Mouse (Mus musculus) embryo, embryonic 10 days (tissue): ENCODE results near the gene Gm21885.
A peak's percentile ranks its signal among the peaks of the same experiment; 100 is the strongest.
"Not testable (repeated sequence)": the region's sequence is repeated elsewhere in the genome, so short reads cannot be mapped to it uniquely, and the experiment has no call there.

Experiments
- DNase-seq: peaks from one replicate; pipeline ENCODE4 v3.0.0-alpha.2; 2015; ENCODE audit warnings: low spot score

Gene Gm21885

GRCm38 (mm10) chr11:94281199-94282181 is at the start of gene Gm21885:
TSS of gene Gm21885 (plus strand) at chr11:94281873.
- no peak for DNase-seq

GRCm38 (mm10) chr11:94233405-94233804 is 48.3 kb upstream of the Gm21885 start:
- no peak for DNase-seq

GRCm38 (mm10) chr11:94234380-94234779 is 47.3 kb upstream of the Gm21885 start:
- no peak for DNase-seq

- no peak for DNase-seq
These were observed 46.8 kb upstream of the Gm21885 start for GRCm38 (mm10) chr11:94234857-94235256.

GRCm38 (mm10) chr11:94236074-94236473 is 45.6 kb upstream of the Gm21885 start:
- peak; percentile 94 for DNase-seq

- DNase-seq = no peak
These were observed 42.9 kb upstream of the Gm21885 start for GRCm38 (mm10) chr11:94238786-94239185.

- DNase-seq = no peak
These were observed 42.0 kb upstream of the Gm21885 start for GRCm38 (mm10) chr11:94239706-94240105.

GRCm38 (mm10) chr11:94242760-94243421 is 38.8 kb upstream of the Gm21885 start:
- DNase-seq = peak; percentile 45

- DNase-seq = peak; percentile 28
These were observed 38.1 kb upstream of the Gm21885 start for GRCm38 (mm10) chr11:94243422-94244180.

- no peak for DNase-seq
These were observed 37.3 kb upstream of the Gm21885 start for GRCm38 (mm10) chr11:94244385-94244784.

DNA sequence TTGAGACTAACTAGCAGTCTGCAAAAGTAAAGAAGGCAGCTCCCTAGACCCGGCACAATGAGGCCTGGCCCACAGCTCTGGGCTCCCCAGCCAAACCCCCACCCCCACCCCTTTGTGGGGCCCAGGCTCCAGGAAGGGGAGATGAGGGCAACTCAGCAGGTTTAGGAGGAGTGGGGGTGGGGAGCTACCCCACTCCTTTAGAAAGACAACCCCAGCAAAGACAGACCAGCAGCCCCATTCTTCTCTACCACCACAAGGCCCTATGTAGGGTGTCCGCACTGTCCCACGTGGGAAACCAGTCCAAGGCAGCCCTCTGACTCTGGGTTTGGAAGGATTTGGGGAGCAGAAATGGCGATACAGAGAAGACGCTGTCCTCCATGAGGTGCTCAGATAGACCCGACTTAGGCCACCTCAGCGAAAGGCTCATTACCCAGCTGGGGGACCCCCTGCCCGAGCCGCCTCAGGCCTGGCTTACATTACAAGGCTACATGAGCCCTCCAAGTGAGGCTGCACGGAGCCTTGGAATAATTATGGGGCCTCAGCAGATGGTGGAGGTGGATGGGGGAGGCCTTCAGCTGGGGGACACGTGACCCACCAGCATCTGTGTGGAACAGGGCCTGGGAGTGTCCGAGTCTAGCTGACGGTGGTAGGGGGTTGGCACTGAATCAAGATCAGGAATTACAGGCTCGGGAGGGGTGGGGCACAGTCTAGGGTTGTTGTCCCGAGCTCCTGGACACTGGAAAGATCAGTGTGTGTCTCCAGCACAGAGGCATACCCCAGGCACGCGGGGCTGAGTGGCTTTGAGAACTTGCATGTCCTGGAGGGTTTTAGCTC is 35.5 kb upstream of the Gm21885 start, which contains the start of gene Wfikkn2:
Gene Wfikkn2 (minus strand): TSS at position 51 of the 834 bp plus-strand sequence.
- peak; percentile 58 for DNase-seq

DNA sequence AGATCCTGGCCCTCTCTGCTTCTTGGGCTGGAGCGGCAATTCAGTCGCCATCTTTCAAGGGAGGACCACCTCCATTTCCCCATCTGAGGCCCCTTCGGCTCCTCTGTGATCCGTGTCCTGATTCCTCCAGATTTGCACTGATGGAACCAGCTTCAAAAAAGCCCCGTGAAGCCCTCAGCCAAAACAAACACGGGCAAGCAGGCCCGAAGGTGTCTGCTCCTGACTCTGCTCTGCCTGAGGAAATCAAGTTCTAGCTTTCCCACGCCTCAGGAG is 34.9 kb upstream of the Gm21885 start:
- no peak for DNase-seq

DNA sequence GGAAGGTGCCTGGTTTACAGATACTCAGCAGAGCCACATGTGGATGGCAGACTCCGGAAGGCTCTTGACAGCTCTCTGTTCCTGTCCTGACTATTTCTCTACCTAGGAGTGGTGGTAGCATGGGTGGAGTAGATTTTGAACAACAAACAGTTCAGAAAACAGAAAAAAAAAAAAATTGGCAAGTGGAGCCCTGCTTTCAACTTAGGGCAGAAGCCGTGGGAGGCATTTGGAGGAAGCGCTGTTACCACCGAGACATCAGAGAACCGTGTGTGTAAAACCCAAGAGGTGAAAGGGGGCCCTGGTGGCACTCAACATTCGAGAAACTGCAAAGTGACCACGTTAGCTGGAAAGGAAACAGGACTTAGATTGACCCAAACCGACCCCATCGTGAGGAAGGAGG is 28.5 kb upstream of the Gm21885 start:
- no peak for DNase-seq

GRCm38 (mm10) chr11:94253691-94254090 is 28.0 kb upstream of the Gm21885 start:
- DNase-seq = no peak

DNA sequence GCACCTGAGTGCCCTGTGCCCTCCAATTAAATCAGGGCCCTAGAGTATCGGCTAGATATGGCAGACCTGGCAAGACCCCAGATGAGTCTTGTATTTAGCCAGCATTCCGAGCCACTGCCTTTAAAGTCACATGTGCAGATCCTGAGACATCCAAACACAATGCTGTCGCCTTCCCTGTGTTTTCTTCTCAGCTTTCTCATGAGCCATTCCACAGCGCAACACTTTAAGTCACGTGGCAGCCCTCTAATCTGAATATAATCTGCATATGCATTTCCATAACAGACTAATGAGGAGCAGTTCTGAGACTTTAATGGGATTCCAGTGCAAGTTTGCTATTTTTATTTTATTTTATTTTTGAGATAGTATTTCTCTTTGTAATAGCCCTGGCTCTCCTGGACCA is 25.9 kb upstream of the Gm21885 start:
- no peak for DNase-seq

DNA sequence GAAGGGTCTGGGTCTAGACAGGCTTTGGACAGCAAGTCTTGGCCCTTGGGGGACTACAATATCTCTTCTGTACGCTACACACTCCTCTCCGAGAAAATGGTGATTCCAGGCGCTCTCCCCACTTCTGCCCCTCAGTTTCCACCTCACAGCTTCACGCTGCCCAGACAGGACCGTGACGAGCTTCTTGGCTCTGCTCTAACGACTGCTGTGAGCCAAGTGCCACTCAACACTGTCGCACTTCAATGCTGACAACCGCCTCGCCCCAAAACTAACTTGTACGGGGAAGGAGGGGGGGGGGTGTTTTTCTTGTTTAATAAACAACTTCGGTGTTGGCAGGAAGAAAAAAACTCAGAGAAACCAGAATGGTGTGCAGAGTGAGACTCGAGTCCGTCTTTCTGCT is 23.7 kb upstream of the Gm21885 start:
- no peak for DNase-seq

DNA sequence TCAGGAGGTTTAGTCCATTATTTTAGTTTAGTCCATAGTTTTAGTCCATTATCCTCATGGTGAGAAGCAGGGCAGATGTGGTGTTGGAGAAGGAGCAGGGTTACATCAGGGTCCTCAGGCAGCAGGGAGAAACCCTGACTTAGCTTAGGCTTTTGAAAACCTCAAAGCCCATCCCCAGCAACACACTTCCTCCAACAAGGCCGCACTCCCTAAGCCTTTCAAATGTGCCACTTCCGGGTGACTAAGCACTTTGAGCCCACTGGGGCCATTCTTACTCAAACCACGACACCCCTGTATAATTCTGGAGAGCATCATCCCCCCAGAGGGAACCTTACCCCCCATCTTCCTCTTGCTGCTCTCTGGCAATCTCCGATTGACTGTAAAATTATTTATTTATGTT is 21.9 kb upstream of the Gm21885 start:
- no peak for DNase-seq

GRCm38 (mm10) chr11:94261585-94262370 is 19.9 kb upstream of the Gm21885 start:
- no peak for DNase-seq

GRCm38 (mm10) chr11:94265134-94265785 is 16.4 kb upstream of the Gm21885 start:
- peak; percentile 67 for DNase-seq

- not testable (repeated sequence) for DNase-seq
These were observed 15.5 kb upstream of the Gm21885 start for GRCm38 (mm10) chr11:94266155-94266554.
